Mouse (Mus musculus) limb, embryonic 15.5 days (tissue): ENCODE measurements around the gene Acbd6. TPM values are rescaled to one million over a fixed set of nuclear protein-coding genes. Genes with fewer than 3 reads are reported as not detected.

Experiments used
- ATAC-seq: fragments of 200-750 bp; cut with Nextera tagmentation; 2 replicates; pipeline ENCODE4 v1.8.0; 2017; ENCODE audit warnings: low read depth, moderate TSS enrichment; ENCODE audit not compliant: insufficient number of reproducible peaks, low FRiP score, low TSS enrichment
- H3K27ac ChIP-seq: fragments of 300-500 bp; sonication (generic); 2 replicates; pipeline ENCODE4 v1.5.1; 2015; ENCODE audit warnings: moderate library complexity, mild to moderate bottlenecking, inconsistent platforms
- H3K27me3 ChIP-seq: fragments of 300-500 bp; sonication (generic); 2 replicates; pipeline ENCODE4 v1.6.1; 2015; ENCODE audit warnings: inconsistent platforms
- H3K36me3 ChIP-seq: fragments of 300-500 bp; sonication (generic); 2 replicates; pipeline ENCODE4 v1.6.1; 2015; ENCODE audit warnings: inconsistent platforms
- H3K4me1 ChIP-seq: fragments of 300-500 bp; sonication (generic); 2 replicates; pipeline ENCODE4 v1.6.1; 2015; ENCODE audit warnings: inconsistent platforms
- H3K4me2 ChIP-seq: fragments of 300-500 bp; sonication (generic); 2 replicates; pipeline ENCODE4 v1.6.1; 2015; ENCODE audit warnings: mild to moderate bottlenecking, inconsistent platforms
- H3K4me3 ChIP-seq: fragments of 300-500 bp; sonication (generic); 2 replicates; pipeline ENCODE4 v1.5.1; 2015; ENCODE audit warnings: mild to moderate bottlenecking, inconsistent platforms
- H3K9ac ChIP-seq: fragments of 300-500 bp; sonication (generic); 2 replicates; pipeline ENCODE4 v1.6.1; 2015; ENCODE audit warnings: inconsistent platforms
- H3K9me3 ChIP-seq: fragments of 300-500 bp; sonication (generic); 2 replicates; pipeline ENCODE4 v1.6.1; 2016; ENCODE audit warnings: inconsistent platforms
- WGBS: fragments of 180-500 bp; shearing (Covaris S2); methylation state at CpG from one replicate; pipeline ENCODE4 v1.1.7; 2015; 5-methylcytosine and 5-hydroxymethylcytosine counted together
- polyA plus RNA-seq: library from polyadenylated mRNA; unstranded; fragments of >200 nt; fragmentation: Nextera tagmentation; extraction: Ambion mirVana; gene quantifications from 2 replicates; pipeline ENCODE4 v1.2.1, GENCODE M21; 2015

Acbd6 gene
- polyA plus RNA-seq, 1 experiment from 2014 or later = 73.4 TPM

GRCm38 (mm10) chr1:155675570-155675969, 117.7 kb downstream of the Acbd6 start:
- Histone ChIP-seq H3K9me3 (no peaks in the 10 kb centered on the region), H3K36me3 (no peaks in the 10 kb centered on the region), H3K4me2 (no peak overlapping the region), H3K4me1 (no peaks in the 10 kb centered on the region), H3K9ac (no peak overlapping the region), H3K4me3 (no peak overlapping the region), H3K27ac (no peak overlapping the region), H3K27me3 (no peaks in the 10 kb centered on the region)
- WGBS = 75% methylated on average over 6 of the region's 6 CpGs
- ATAC-seq = no peak

- no peak overlapping the region for H3K4me3 ChIP-seq
- WGBS = 60% methylated on average over 10 of the region's 10 CpGs
- no peak for ATAC-seq
Measured at GRCm38 (mm10) chr1:155681116-155681799, 123.3 kb downstream of the Acbd6 start.

DNA sequence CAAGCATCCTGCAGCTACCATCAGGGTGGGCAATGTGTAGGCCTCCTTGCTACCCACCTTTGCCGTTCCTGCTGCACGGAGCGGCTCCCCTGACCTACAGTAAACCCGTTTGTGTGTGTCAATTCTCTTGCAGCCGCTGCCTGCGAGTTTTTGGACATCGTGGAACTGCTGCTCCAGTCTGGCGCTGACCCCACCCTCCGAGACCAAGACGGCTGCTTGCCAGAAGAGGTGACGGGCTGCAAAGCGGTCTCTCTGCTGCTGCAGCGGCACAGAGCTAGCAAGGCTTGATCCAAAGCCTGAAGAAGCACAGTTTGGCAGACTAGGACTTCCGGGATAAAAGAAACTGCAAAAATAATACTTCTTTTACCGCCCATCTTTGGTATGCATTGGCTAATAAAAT, 128.9 kb downstream of the Acbd6 start:
- 63% methylated on average over 15 of the region's 15 CpGs for WGBS
- Histone ChIP-seq H3K27me3 (no peaks in the 10 kb centered on the region), H3K9me3 (no peaks in the 10 kb centered on the region), H3K4me2 (no peak overlapping the region), H3K27ac (no peak overlapping the region), H3K36me3 (no peaks in the 10 kb centered on the region), H3K4me1 (0 out of 2 replicates have a peak, but pooled peaks cover 3% of the 10 kb centered on the region), H3K4me3 (no peak overlapping the region), H3K9ac (no peak overlapping the region)
- no peak for ATAC-seq

More at GRCm38 (mm10) chr1:155681116-155681799, 123.3 kb downstream of the Acbd6 start:
- Histone ChIP-seq H3K4me1 (no peaks in the 10 kb centered on the region), H3K27ac (no peak overlapping the region), H3K36me3 (no peaks in the 10 kb centered on the region), H3K27me3 (no peaks in the 10 kb centered on the region), H3K9me3 (no peaks in the 10 kb centered on the region), H3K4me2 (no peak overlapping the region), H3K9ac (no peak overlapping the region)

DNA sequence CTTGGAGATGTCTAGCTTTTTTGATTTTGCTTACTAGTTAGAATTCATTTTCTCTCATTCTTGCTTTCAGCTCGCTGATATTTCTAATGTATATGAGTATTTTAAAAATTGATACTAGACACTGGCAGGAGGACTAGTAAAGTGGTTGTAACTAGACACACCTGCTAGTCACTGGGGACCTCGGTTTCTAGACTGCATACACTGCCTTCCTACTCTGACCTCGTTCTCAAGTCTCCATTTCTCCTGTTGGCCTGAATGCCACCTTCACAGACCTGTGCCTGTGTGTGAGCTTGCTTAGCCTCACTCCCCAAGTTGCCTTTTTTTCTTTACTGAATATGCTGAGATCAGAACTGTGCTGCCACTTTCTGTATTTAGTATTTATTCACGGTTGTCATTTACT, 131.2 kb downstream of the Acbd6 start:
- Histone ChIP-seq H3K36me3 (no peaks in the 10 kb centered on the region), H3K4me3 (no peak overlapping the region), H3K4me1 (peaks cover 6% of the 10 kb centered on the region; the same call in 1 of the 2 replicates), H3K27me3 (no peaks in the 10 kb centered on the region), H3K4me2 (no peak overlapping the region), H3K27ac (no peak overlapping the region), H3K9me3 (no peaks in the 10 kb centered on the region), H3K9ac (no peak overlapping the region)
- WGBS = 84% methylated on average over 4 of the region's 4 CpGs
- no peak for ATAC-seq

DNA sequence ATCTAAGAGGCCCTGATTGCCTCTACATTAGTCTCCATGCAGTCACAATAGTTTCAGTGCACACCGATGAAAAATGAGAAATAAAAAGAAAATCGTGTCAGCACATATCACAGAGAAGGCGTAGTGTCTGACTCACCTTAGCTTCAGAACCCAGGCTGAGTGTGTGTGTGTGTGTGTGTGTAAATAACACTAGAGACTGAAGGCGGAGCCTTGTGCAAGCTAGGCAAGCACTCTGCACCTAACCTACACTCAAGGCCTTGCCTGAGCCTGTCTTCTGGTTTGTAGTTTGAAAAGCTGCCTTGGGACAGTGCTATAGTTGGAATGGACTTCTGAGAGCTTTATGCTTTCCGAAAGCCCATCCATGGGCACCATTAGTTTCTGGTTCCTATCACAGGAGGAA, 131.6 kb downstream of the Acbd6 start:
- WGBS = 90% methylated on average over 5 of the region's 5 CpGs
- Histone ChIP-seq H3K27me3 (no peaks in the 10 kb centered on the region), H3K27ac (no peak overlapping the region), H3K9me3 (no peaks in the 10 kb centered on the region), H3K36me3 (no peaks in the 10 kb centered on the region), H3K4me2 (no peak overlapping the region), H3K4me3 (no peak overlapping the region), H3K4me1 (peaks cover 6% of the 10 kb centered on the region; the same call in 1 of the 2 replicates), H3K9ac (no peak overlapping the region)
- ATAC-seq = no peak

- H3K4me3 ChIP-seq = no peak overlapping the region
- no peaks in the 10 kb centered on the region for H3K36me3 ChIP-seq
- no peak overlapping the region for H3K9ac ChIP-seq
- 85% methylated on average over 6 of the region's 6 CpGs for WGBS
- no peak overlapping the region for H3K27ac ChIP-seq
- peaks cover 3% of the 10 kb centered on the region; the same call in 1 of the 2 replicates for H3K4me1 ChIP-seq
- no peak for ATAC-seq
- H3K27me3 ChIP-seq = no peaks in the 10 kb centered on the region
- H3K4me2 ChIP-seq = no peak overlapping the region
- H3K9me3 ChIP-seq = no peaks in the 10 kb centered on the region
Measured at GRCm38 (mm10) chr1:155692230-155692629, 134.3 kb downstream of the Acbd6 start.

- 31% methylated on average over 11 of the region's 11 CpGs for WGBS
- Histone ChIP-seq H3K9me3 (no peaks in the 10 kb centered on the region), H3K9ac (no peak overlapping the region), H3K27ac (no peak overlapping the region), H3K27me3 (no peaks in the 10 kb centered on the region), H3K4me2 (no peak overlapping the region), H3K4me1 (peaks cover 3% of the 10 kb centered on the region), H3K36me3 (no peaks in the 10 kb centered on the region), H3K4me3 (no peak overlapping the region)
- ATAC-seq = no peak
Measured at GRCm38 (mm10) chr1:155693026-155693425, 135.1 kb downstream of the Acbd6 start.

DNA sequence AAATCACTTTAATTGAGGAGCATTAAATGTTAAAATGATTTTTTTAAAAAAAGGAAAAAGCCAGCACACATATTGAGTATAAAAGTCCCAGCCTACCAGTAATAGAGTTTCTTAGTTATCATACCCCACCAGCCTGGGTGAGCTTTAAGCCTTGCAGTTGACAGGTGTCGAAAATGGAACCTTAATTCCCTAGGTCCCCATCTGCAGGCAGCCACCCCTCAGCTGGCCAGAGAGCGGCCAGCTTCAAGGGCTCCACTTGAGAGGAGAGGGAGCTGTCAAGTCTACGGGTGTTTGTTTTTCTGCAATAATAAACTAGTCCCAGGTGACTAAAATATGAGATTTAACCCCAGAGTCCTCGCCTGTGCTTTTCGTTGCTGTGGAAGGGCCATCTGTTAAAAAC, 135.5 kb downstream of the Acbd6 start:
- Histone ChIP-seq H3K4me3 (no peak overlapping the region), H3K4me1 (peaks cover 7% of the 10 kb centered on the region), H3K27me3 (no peaks in the 10 kb centered on the region), H3K27ac (no peak overlapping the region), H3K9ac (no peak overlapping the region), H3K4me2 (no peak overlapping the region), H3K9me3 (no peaks in the 10 kb centered on the region), H3K36me3 (no peaks in the 10 kb centered on the region)
- 20% methylated on average over 5 of the region's 5 CpGs for WGBS
- no peak for ATAC-seq

GRCm38 (mm10) chr1:155698373-155699159, 140.6 kb downstream of the Acbd6 start:
- 28% methylated on average over 17 of the region's 17 CpGs for WGBS
- Histone ChIP-seq H3K9me3 (no peaks in the 10 kb centered on the region), H3K4me3 (no peak overlapping the region), H3K4me1 (peaks cover 14% of the 10 kb centered on the region), H3K27me3 (no peaks in the 10 kb centered on the region), H3K9ac (no peak overlapping the region), H3K36me3 (no peaks in the 10 kb centered on the region), H3K27ac (no peak overlapping the region), H3K4me2 (no peak overlapping the region)
- peak; percentile 52 for ATAC-seq

DNA sequence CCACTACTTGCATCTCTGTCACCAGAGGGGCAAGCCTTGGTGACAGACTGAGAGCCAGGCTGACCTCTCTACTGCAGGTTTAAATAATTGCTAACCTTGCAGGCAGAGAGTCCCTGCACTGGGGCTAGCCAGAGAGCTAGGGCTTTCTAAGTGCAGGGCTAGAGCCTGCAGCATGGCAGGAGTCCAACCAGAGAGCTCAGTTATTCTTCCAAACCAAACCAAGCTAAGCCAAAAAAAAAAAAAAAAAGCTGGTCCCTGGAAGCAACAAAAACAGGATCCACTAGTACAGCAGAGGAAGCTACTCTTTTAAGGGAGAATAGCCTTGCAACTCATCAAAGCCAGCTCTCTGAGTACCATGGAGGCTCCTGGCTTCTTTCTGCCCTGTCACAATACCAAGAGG, 143.0 kb downstream of the Acbd6 start:
- Histone ChIP-seq H3K9me3 (no peaks in the 10 kb centered on the region), H3K9ac (no peak overlapping the region), H3K4me1 (peaks cover 14% of the 10 kb centered on the region), H3K4me2 (no peak overlapping the region), H3K36me3 (no peaks in the 10 kb centered on the region), H3K27me3 (0 out of 2 replicates have a peak, but pooled peaks cover 3% of the 10 kb centered on the region), H3K27ac (no peak overlapping the region), H3K4me3 (no peak overlapping the region)
- no peak for ATAC-seq

- no peak overlapping the region for H3K4me3 ChIP-seq
- no peaks in the 10 kb centered on the region for H3K36me3 ChIP-seq
- 75% methylated on average over 5 of the region's 5 CpGs for WGBS
- H3K27me3 ChIP-seq = 0 out of 2 replicates have a peak, but pooled peaks cover 3% of the 10 kb centered on the region
- no peak overlapping the region for H3K9ac ChIP-seq
- H3K4me1 ChIP-seq = peaks cover 12% of the 10 kb centered on the region
- H3K4me2 ChIP-seq = no peak overlapping the region
- H3K9me3 ChIP-seq = no peaks in the 10 kb centered on the region
- no peak overlapping the region for H3K27ac ChIP-seq
- ATAC-seq = no peak
Measured at GRCm38 (mm10) chr1:155703191-155703680, 145.3 kb downstream of the Acbd6 start.

DNA sequence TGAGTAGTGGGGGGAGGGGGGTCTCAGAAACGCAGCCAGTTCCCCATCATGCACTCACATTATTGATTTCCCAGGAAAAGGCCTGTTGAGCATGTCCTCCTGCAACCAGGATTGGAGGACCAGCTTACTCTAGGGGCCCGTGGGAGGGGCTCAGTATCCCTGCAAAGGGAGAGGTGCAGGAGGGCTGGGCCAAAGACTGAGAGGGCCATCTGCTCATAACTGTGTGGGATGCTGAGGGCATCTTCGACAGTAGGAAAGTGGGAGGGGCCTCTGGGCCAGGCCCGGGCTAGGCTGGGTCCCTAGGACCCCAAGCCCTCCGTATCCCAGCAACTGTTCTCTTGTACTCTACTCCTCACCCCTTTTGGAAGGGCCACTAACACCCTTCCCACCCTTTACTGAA, 146.3 kb downstream of the Acbd6 start:
- no peaks in the 10 kb centered on the region for H3K36me3 ChIP-seq
- H3K4me3 ChIP-seq = no peak overlapping the region
- ATAC-seq = no peak
- WGBS = 60% methylated on average over 5 of the region's 5 CpGs
- H3K9ac ChIP-seq = no peak overlapping the region
- H3K4me2 ChIP-seq = no peak overlapping the region
- no peaks in the 10 kb centered on the region for H3K9me3 ChIP-seq
- H3K4me1 ChIP-seq = peaks cover 4% of the 10 kb centered on the region; the same call in 1 of the 2 replicates
- H3K27me3 ChIP-seq = 0 out of 2 replicates have a peak, but pooled peaks cover 3% of the 10 kb centered on the region
- H3K27ac ChIP-seq = no peak overlapping the region
